Mouse (Mus musculus) small intestine, adult 2 months (tissue): ENCODE measurements around the gene Abhd2.

ENCODE experiments used
- CTCF ChIP-seq: fragments of 200-500 bp; IDR thresholded peaks from 2 replicates; pipeline ENCODE4 v1.5.1; 2012; ENCODE audit warnings: low read depth, mild to moderate bottlenecking, control low read depth, inconsistent platforms, low read length, moderate library complexity, mixed read lengths; ENCODE audit not compliant: insufficient replicate concordance, insufficient read length; ENCODE audit errors: extremely low read depth
- POLR2A ChIP-seq: fragments of 200-500 bp; IDR thresholded peaks from 2 replicates; pipeline ENCODE4 v1.6.1; 2012; ENCODE audit warnings: low read depth, mild to moderate bottlenecking, control low read depth, inconsistent platforms, low read length, moderate library complexity

GRCm38 (mm10) chr7:79375594-79375993, 102.6 kb downstream of the Abhd2 start:
- TF ChIP-seq POLR2A = no peak
- TF ChIP-seq CTCF = no peak
